ENCODE assay signal across 10 mouse cellular contexts in genomic region chr1:77512431-77513195, GRCm38 (mm10). TPM values are rescaled to one million over a fixed set of nuclear protein-coding genes. Genes with fewer than 3 reads are reported as not detected.
A peak's percentile ranks its signal among the peaks of the same experiment; 100 is the strongest.
DNase-seq lines count a peak whose midpoint lies in the region; ATAC-seq and TF ChIP-seq lines count a peak whose summit lies in the region.
"Had no signal": no experiment of that assay in that cellular context is flagged by ENCODE, and none has a peak within 500 bp of the region (broad histone marks: within the 10 kb centered on the region; RNA-seq: fewer than 3 reads in every experiment).

No protein-coding gene starts in this region.

- ATAC-seq in hindbrain, embryonic 14.5 days (ENCODE audit: low FRiP score): no peak
- ATAC-seq in midbrain, embryonic 15.5 days (replicated peaks): no peak
- ATAC-seq in erythroblast, adult 5-6 weeks (replicated peaks; ENCODE audit: low FRiP score, poor library complexity, severe bottlenecking): no peak

- peak overlapping the region; percentile 65 for H3K9ac ChIP-seq in hindbrain, embryonic 14.5 days
- H3K9ac ChIP-seq in midbrain, embryonic 15.5 days: peak overlapping the region; percentile 63

- 0 out of 2 replicates have a peak overlapping the region, but pooled peaks have one; percentile 0 for H3K4me3 ChIP-seq in kidney, adult 2 months (ENCODE audit: insufficient read depth, low read depth, low read length)
- H3K4me3 ChIP-seq in hindbrain, embryonic 14.5 days (replicated peaks; ENCODE audit: low read length): peak overlapping the region; percentile 66
- peak overlapping the region; percentile 66 for H3K4me3 ChIP-seq in midbrain, embryonic 15.5 days

- no peak for TF ChIP-seq CTCF in kidney, adult 2 months (conservative IDR thresholded peaks at IDR 0.05; ENCODE audit: insufficient read depth, insufficient read length, low read depth, low read length)

- peak overlapping the region; percentile 63 for H3K4me2 ChIP-seq in hindbrain, embryonic 14.5 days (replicated peaks)
- peak overlapping the region; percentile 80 for H3K4me2 ChIP-seq in midbrain, embryonic 15.5 days

- WGBS in kidney, adult 2 months: 33% methylated on average over 20 of the region's 20 CpGs
- WGBS in hindbrain, embryonic 14.5 days: 2% methylated on average over 20 of the region's 20 CpGs
- WGBS in midbrain, embryonic 15.5 days: under 1% methylated on average over 20 of the region's 20 CpGs

- H3K9me3 ChIP-seq in hindbrain, embryonic 14.5 days (ENCODE audit: control insufficient read depth, low read length): no peaks in the 10 kb centered on the region
- no peaks in the 10 kb centered on the region for H3K9me3 ChIP-seq in midbrain, embryonic 15.5 days

- no peaks in the 10 kb centered on the region for H3K36me3 ChIP-seq in kidney, adult 2 months (ENCODE audit: control insufficient read depth, insufficient read depth, low read length)
- peaks cover 5% of the 10 kb centered on the region; the same call in 1 of the 2 replicates for H3K36me3 ChIP-seq in hindbrain, embryonic 14.5 days (replicated peaks; ENCODE audit: control insufficient read depth, insufficient read depth)
- no peaks in the 10 kb centered on the region for H3K36me3 ChIP-seq in midbrain, embryonic 15.5 days (replicated peaks)

- H3K27me3 ChIP-seq in kidney, adult 2 months (replicated peaks; ENCODE audit: control insufficient read depth, insufficient read depth, low read length): no peaks in the 10 kb centered on the region
- no peaks in the 10 kb centered on the region for H3K27me3 ChIP-seq in hindbrain, embryonic 14.5 days (ENCODE audit: control insufficient read depth, insufficient read depth, low read length)
- H3K27me3 ChIP-seq in midbrain, embryonic 15.5 days (replicated peaks): no peaks in the 10 kb centered on the region

- intact Hi-C loops in left cerebral cortex, postnatal 25 days (cut with DNase I): loop anchor here (2.0 to 10.0 kb wide), 7 partner anchors 408 to 1770 kb away; no protein-coding TSS in a partner anchor

- TF ChIP-seq POLR2A in kidney, adult 2 months (IDR thresholded peaks at IDR 0.05; ENCODE audit: low read depth, low read length): no peak

- no peaks in the 10 kb centered on the region for H3K4me1 ChIP-seq in kidney, adult 2 months (ENCODE audit: control insufficient read depth, insufficient read depth, low read length)
- peaks cover 18% of the 10 kb centered on the region; the same call in 1 of the 2 replicates for H3K4me1 ChIP-seq in hindbrain, embryonic 14.5 days (replicated peaks; ENCODE audit: control insufficient read depth, insufficient read depth, low read length)
- H3K4me1 ChIP-seq in midbrain, embryonic 15.5 days: peaks cover 42% of the 10 kb centered on the region

- DNase-seq in kidney, adult 2 months: no peak
- DNase-seq in kidney, postnatal 14 days: no peak
- DNase-seq in embryo, embryonic 10.5 days (ENCODE audit: low spot score): peak; percentile 75
- no peak for DNase-seq in hindbrain, embryonic 14.5 days (ENCODE audit: low spot score)
- DNase-seq in frontal cortex, adult 2 months (ENCODE audit: extremely low spot score in 1 of 2, low spot score in 1 of 2): no peak
- DNase-seq in left cerebral cortex, postnatal 25 days (ENCODE audit: low spot score in 2 of 2): no peak
- DNase-seq: thymus, postnatal 14 days had no signal

- H3K27ac ChIP-seq in kidney, adult 2 months (ENCODE audit: insufficient read depth, low read depth, low read length): no peak overlapping the region
- H3K27ac ChIP-seq in hindbrain, embryonic 14.5 days: peak overlapping the region; percentile 82
- peak overlapping the region; percentile 83 for H3K27ac ChIP-seq in midbrain, embryonic 15.5 days

RNA-seq across cellular contexts. Expression of gene Epha4, which starts 2.3 kb away (rescaled TPM):
- polyA plus RNA-seq in kidney, adult 2 months (2012; rRNA removed): 5.1 and 5.2 TPM in 2 replicates
- polyA plus RNA-seq in hindbrain, embryonic 14.5 days (2014; fragmentation: Nextera tagmentation; extraction: Ambion mirVana): 49.3 and 50.0 TPM in 2 replicates
- polyA plus RNA-seq in midbrain, embryonic 15.5 days (2015; fragmentation: Nextera tagmentation; extraction: Ambion mirVana): 33.0 and 38.5 TPM in 2 replicates
- polyA plus RNA-seq in frontal cortex, adult 2 months (2012; rRNA removed): 43.9 and 46.1 TPM in 2 replicates
- 100 to 1,000 TPM; 177 to 192 TPM for total RNA-seq in left cerebral cortex, postnatal 25 days (2021)
- total RNA-seq in erythroblast, adult 5-6 weeks (2015; ENCODE audit: low replicate concordance): 0.77 TPM in 1 of 2 replicates, not detected in the other
- 0.09 and 0.56 TPM in 2 replicates for total RNA-seq in erythroblast, adult 5-6 weeks (2017; ENCODE audit: low replicate concordance)
- total RNA-seq: MEL had no signal

Comparison
In these comparisons a context has a peak if more than half of its experiments do, and no peak if none do; other contexts are left out.
1. H3K4me3 ChIP-seq: peak in every context shown above with its lines; median percentile 66 in hindbrain, embryonic 14.5 days; 66 in midbrain, embryonic 15.5 days; 0 in kidney, adult 2 months.